Mouse (Mus musculus): Measurements from ENCODE around the gene Wwox.

GRCm38 (mm10) chr8:115186882-115187281 is 747.4 kb downstream of the Wwox start:
- TF ChIP-seq CTCF (IDR thresholded peaks at IDR 0.05 in 2 of 3, conservative IDR thresholded peaks at IDR 0.05 in 1 of 3; ENCODE audit: control insufficient read depth in 1 of 3, insufficient read depth in 1 of 3, low read depth in 2 of 3, low read length in 3 of 3, poor library complexity in 1 of 3, severe bottlenecking in 1 of 3) (no peak), NELFE (IDR thresholded peaks at IDR 0.05; ENCODE audit: low read depth, low read length) (no peak), POLR2A (IDR thresholded peaks at IDR 0.05; ENCODE audit: control insufficient read depth in 1 of 2, insufficient read depth in 1 of 2, low read depth in 1 of 2, low read length in 2 of 2, poor library complexity in 1 of 2) (no peak), TCF12 (IDR thresholded peaks at IDR 0.05; ENCODE audit: low read depth, low read length) (no peak), NRF1 (IDR thresholded peaks at IDR 0.05; ENCODE audit: insufficient read depth, low read depth, low read length, poor library complexity, severe bottlenecking) (no peak), MAX (IDR thresholded peaks at IDR 0.05; ENCODE audit: low read length) (no peak), TAL1 (IDR thresholded peaks at IDR 0.05; ENCODE audit: low read length) (no peak), SMC3 (IDR thresholded peaks at IDR 0.05; ENCODE audit: low read depth, low read length) (no peak), POLR2AphosphoS2 (IDR thresholded peaks at IDR 0.05; ENCODE audit: low read length) (no peak)
